Mouse (Mus musculus): Measurements from ENCODE around the gene Gm11567.
"Not testable (repeated sequence)": the region's sequence is repeated elsewhere in the genome, so short reads cannot be mapped to it uniquely, and the experiment has no call there.

The Gm11567 gene

GRCm38 (mm10) chr11:99878887-99879286 lies at the start of gene Gm11567:
Gene Gm11567, plus strand, starts transcription at chr11:99879187.
- not testable (repeated sequence) for DNase-seq (ENCODE audit: low read depth, low spot score)

DNA sequence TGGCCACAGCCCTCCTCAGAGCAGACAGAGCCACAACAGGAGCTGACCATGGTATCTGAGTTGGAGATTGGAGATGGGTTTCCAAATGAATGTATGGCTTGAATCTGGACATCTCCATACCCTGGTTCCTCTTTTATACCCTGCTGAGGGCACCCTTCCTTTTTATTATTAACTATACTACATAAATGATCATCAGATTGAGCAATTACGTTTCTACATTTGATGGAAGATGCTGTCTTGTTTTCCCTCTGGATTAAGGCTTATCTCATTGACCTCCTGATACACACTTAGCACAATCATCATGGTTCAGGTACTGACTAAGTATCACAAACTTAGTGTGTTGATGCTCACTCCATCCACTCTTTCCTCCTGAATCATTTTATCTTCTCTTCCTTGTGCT lies 41.0 kb upstream of the Gm11567 start, which contains the start of gene 2300003K06Rik:
TSS of gene 2300003K06Rik (minus strand) at position 101 of the 400 bp plus-strand sequence.
- no peak for DNase-seq (ENCODE audit: low read depth, low spot score)

- DNase-seq (ENCODE audit: low read depth, low spot score), result no peak
Measured at GRCm38 (mm10) chr11:99842185-99842584, 36.8 kb upstream of the Gm11567 start.

DNA sequence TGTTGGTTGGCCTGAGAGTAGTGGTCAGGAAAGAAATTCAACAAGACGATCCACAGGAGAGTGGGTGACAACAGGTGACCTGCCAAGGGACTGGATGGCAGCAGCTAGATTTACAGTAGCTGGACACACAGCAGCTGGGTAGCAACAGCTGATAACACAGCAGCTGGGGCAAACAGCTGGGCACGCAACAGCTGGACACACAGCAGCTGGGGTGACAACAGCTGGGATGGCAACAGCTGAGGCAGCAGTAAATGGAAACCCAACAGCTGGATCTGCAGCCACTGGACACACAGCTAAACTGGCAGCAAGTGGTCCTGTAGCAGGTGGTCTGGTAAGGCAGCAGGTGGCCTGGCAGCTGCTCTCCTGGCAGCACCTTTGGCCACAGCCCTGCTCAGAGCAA lies 32.2 kb upstream of the Gm11567 start:
- no peak for DNase-seq (ENCODE audit: low read depth, low spot score)

GRCm38 (mm10) chr11:99851508-99851907 lies 27.5 kb upstream of the Gm11567 start, which contains the start of gene Krtap4-16:
Gene Krtap4-16, minus strand, starts transcription at chr11:99851608.
- DNase-seq (ENCODE audit: low read depth, low spot score), result no peak

DNA sequence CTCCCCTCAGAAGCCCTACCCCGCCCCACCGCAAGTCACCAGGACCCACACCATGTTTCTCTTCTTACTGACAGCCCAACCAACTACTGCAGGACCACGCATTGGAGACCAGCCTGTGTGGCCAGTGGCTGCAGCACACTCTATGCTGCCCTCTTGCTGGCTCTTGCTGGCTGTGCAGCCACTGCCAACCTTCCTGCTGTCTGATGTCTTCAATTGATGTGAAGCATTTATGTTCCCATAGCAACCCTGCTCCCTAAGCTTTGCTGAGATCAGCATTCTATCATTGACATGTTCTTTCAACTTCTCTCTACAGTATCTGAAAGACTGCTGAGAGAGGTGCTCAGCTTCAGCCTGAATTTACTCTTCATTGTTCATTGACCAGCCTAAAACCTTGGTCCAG lies 24.9 kb upstream of the Gm11567 start:
- DNase-seq (ENCODE audit: low read depth, low spot score), result no peak

DNA sequence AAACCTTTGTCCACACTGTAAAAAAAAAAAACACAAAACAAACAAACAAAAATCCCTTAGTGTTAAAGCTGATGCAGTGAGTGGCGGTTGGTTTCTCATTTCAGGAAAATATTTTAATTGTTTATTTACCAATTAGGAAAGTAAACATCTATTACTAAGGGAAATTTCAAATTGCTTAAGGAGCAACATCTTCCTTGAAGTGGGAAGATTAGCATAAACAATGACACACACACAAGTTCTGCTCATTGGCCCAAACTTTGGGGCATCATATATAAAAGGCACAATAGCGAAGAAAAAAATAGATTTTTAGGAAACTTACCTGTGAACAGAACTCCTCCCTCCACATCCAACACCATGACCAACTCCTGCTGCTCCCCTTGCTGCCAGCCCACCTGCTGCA lies 21.4 kb upstream of the Gm11567 start, which contains the start of gene Gm11568:
TSS of gene Gm11568 (plus strand) at position 301 of the 400 bp plus-strand sequence.
- DNase-seq (ENCODE audit: low read depth, low spot score), result no peak

- no peak for DNase-seq (ENCODE audit: low read depth, low spot score)
Measured at GRCm38 (mm10) chr11:99858761-99859160, 20.2 kb upstream of the Gm11567 start.

GRCm38 (mm10) chr11:99864176-99864575 lies 14.8 kb upstream of the Gm11567 start, which contains the start of gene Gm11559:
Gene Gm11559, plus strand, starts transcription at chr11:99864476.
- DNase-seq (ENCODE audit: low read depth, low spot score), result not testable (repeated sequence)

DNA sequence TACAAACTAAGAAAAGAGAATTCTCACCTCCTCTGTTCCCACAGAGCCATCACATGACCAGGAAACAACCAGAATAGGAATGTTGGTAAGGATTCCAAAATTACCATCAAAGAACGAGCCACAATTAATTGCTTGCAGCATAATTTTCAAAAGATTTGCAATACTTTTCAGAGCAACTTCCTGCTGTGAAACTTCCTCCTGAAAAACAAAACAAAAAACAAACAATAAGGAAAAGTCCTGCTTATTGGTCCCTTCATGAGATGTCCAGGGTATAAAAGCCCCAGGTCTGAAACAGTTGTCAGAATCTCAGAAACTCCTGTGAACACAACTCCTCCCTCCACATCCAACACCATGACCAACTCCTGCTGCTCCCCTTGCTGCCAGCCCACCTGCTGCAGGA lies 5.9 kb upstream of the Gm11567 start, which contains the start of gene Krtap9-1:
TSS of gene Krtap9-1 (plus strand) at position 301 of the 400 bp plus-strand sequence.
- DNase-seq (ENCODE audit: low read depth, low spot score), result not testable (repeated sequence)

DNA sequence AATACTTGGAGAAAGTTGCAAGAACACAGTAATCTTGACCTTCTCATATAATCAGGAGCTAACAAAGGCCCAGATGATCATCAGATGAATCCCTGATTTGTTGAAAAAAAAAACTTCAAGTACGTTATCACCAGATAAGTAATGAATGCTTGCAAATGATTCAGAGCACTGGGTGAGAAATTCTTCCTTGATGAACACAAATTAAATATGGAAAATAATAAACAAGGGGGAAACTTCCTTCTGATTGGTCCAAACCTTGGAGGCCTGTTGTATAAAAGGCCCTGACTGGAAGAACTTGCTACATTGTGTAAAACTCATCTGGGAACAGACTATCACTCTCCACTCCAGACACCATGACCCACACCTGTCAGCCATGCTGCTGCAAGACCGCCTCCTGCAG lies 28.6 kb downstream of the Gm11567 start, which contains the start of gene Krtap31-1:
TSS of gene Krtap31-1 (plus strand) at position 301 of the 400 bp plus-strand sequence.
- DNase-seq (ENCODE audit: low read depth, low spot score), result no peak

DNA sequence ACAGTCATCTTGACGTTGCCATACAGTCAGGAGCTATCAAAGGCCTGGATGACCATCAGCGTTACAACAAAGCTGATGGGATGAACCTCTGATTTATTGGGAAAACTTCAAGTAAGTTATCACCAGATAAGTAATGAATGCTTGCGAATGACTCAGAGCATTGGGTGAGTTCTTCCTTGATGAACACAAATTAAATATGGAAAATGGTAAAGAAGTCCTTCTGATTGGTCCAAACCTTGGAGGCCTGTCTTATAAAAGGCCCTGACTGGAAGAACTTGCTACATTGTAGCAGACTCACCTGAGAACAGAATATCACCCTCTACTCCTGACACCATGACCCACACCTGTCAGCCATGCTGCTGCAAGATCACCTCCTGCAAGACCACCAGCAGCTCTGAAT lies 35.5 kb downstream of the Gm11567 start, which contains the start of gene Gm11565:
TSS of gene Gm11565 (plus strand) at position 301 of the 400 bp plus-strand sequence.
- no peak for DNase-seq (ENCODE audit: low read depth, low spot score)
